ENCODE assay signal across 11 mouse cellular contexts in the genomic region with DNA sequence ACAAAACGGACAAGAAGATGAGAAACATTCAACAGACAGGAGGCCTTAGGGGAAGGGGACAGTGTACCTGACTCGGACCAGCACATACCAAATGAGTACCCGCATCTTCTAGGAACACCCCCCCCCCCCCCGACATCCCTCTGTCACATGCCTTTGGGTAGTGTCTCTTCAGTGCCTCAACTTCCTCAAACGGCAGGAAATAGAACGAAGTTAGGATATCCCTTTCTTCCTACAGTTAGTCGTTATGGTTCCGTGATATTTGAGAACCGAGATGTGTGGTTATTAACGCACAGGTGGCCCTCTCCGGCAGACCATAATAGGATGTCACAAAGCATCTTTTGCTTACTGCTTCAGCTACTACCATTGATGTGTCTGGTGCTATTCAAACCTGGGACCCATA. TPM values are rescaled to one million over a fixed set of nuclear protein-coding genes. Genes with fewer than 3 reads are reported as not detected.
DNase-seq lines count a peak whose midpoint lies in the region; ATAC-seq and TF ChIP-seq lines count a peak whose summit lies in the region.
"Had no signal": no experiment of that assay in that cellular context is flagged by ENCODE, and none has a peak within 500 bp of the region (broad histone marks: within the 10 kb centered on the region; RNA-seq: fewer than 3 reads in every experiment).

No protein-coding gene starts in this region.

- no peak for DNase-seq in hindbrain, embryonic 10.5 days (ENCODE audit: low spot score)
- no peak for DNase-seq in hindbrain, postnatal 0 days (ENCODE audit: low spot score)
- no peak for DNase-seq in liver, postnatal 0 days
- no peak for DNase-seq in adrenal gland, adult (ENCODE audit: inconsistent age in 2 of 2, low spot score in 1 of 2)
- no peak for DNase-seq in left cerebral cortex, postnatal 10 days (ENCODE audit: extremely low spot score in 1 of 2, low spot score in 2 of 2)
- no peak for DNase-seq in right cerebral cortex, postnatal 36 days (ENCODE audit: low spot score in 2 of 2)
- DNase-seq: adrenal gland, adult 8-10 months; cerebellum, adult 9-11 months had no signal

- no peak overlapping the region for H3K9ac ChIP-seq in hindbrain, postnatal 0 days (replicated peaks; ENCODE audit: low read length)
- H3K9ac ChIP-seq in forebrain, embryonic 15.5 days (replicated peaks) = no peak overlapping the region
- no peak overlapping the region for H3K9ac ChIP-seq in liver, postnatal 0 days (replicated peaks)

- peak overlapping the region; percentile 49 for H3K4me3 ChIP-seq in hindbrain, embryonic 10.5 days
- H3K4me3 ChIP-seq in hindbrain, postnatal 0 days (ENCODE audit: low read length) = no peak overlapping the region
- H3K4me3 ChIP-seq in forebrain, embryonic 15.5 days = no peak overlapping the region
- no peak overlapping the region for H3K4me3 ChIP-seq in liver, postnatal 0 days (ENCODE audit: low read depth, low read length)
- H3K4me3 ChIP-seq: limb, embryonic 13.5 days had no signal

- no peak overlapping the region for H3K4me2 ChIP-seq in hindbrain, postnatal 0 days (ENCODE audit: low read depth, low read length)
- H3K4me2 ChIP-seq in forebrain, embryonic 15.5 days (replicated peaks) = peak overlapping the region; percentile 48
- H3K4me2 ChIP-seq in liver, postnatal 0 days (ENCODE audit: low read depth, low read length) = peak overlapping the region; percentile 42

- H3K36me3 ChIP-seq in hindbrain, embryonic 10.5 days = no peaks in the 10 kb centered on the region
- no peaks in the 10 kb centered on the region for H3K36me3 ChIP-seq in hindbrain, postnatal 0 days (ENCODE audit: insufficient read depth, low read length)
- no peaks in the 10 kb centered on the region for H3K36me3 ChIP-seq in forebrain, embryonic 15.5 days
- H3K36me3 ChIP-seq in liver, postnatal 0 days (replicated peaks; ENCODE audit: insufficient read depth, low read length) = no peaks in the 10 kb centered on the region
- H3K36me3 ChIP-seq: limb, embryonic 13.5 days had no signal

- H3K27me3 ChIP-seq in hindbrain, embryonic 10.5 days (ENCODE audit: insufficient read depth, poor library complexity, severe bottlenecking) = no peaks in the 10 kb centered on the region
- no peaks in the 10 kb centered on the region for H3K27me3 ChIP-seq in hindbrain, postnatal 0 days (ENCODE audit: insufficient read depth, low read length)
- H3K27me3 ChIP-seq in forebrain, embryonic 15.5 days = no peaks in the 10 kb centered on the region
- H3K27me3 ChIP-seq in liver, postnatal 0 days (ENCODE audit: insufficient read depth, low read length) = no peaks in the 10 kb centered on the region
- H3K27me3 ChIP-seq: limb, embryonic 13.5 days had no signal

- H3K27ac ChIP-seq in hindbrain, embryonic 10.5 days = peak overlapping the region; percentile 97
- no peak overlapping the region for H3K27ac ChIP-seq in hindbrain, postnatal 0 days
- peak overlapping the region; percentile 97 for H3K27ac ChIP-seq in forebrain, embryonic 15.5 days (replicated peaks)
- no peak overlapping the region for H3K27ac ChIP-seq in liver, postnatal 0 days (ENCODE audit: low read depth)

- intact Hi-C loops in left cerebral cortex, postnatal 10 days (cut with DNase I) = loop anchor here (5.0 to 10.0 kb wide), 2 partner anchors 35 to 492 kb away; a partner anchor contains a TSS

- 85% methylated on average over 11 of the region's 11 CpGs for WGBS in hindbrain, embryonic 10.5 days
- WGBS in hindbrain, postnatal 0 days = 82% methylated on average over 11 of the region's 11 CpGs
- 78% methylated on average over 11 of the region's 11 CpGs for WGBS in forebrain, embryonic 15.5 days
- WGBS in liver, postnatal 0 days (ENCODE audit: insufficient replicate concordance) = 27% methylated on average over 11 of the region's 11 CpGs

- TF ChIP-seq CTCF in hindbrain, postnatal 0 days (IDR thresholded peaks at IDR 0.05; ENCODE audit: low read depth) = no peak
- TF ChIP-seq CTCF in liver, postnatal 0 days (IDR thresholded peaks at IDR 0.05; ENCODE audit: low read depth) = no peak

- no peak for TF ChIP-seq EP300 in liver, postnatal 0 days (IDR thresholded peaks at IDR 0.05; ENCODE audit: low read depth)

- peaks cover 82% of the 10 kb centered on the region for H3K4me1 ChIP-seq in hindbrain, embryonic 10.5 days (replicated peaks)
- H3K4me1 ChIP-seq in hindbrain, postnatal 0 days (ENCODE audit: insufficient read depth, low read length) = peaks cover 24% of the 10 kb centered on the region; the same call in 1 of the 2 replicates
- H3K4me1 ChIP-seq in forebrain, embryonic 15.5 days = peaks cover 61% of the 10 kb centered on the region
- peaks cover 28% of the 10 kb centered on the region for H3K4me1 ChIP-seq in liver, postnatal 0 days (ENCODE audit: insufficient read depth)

- H3K9me3 ChIP-seq in hindbrain, embryonic 10.5 days = no peaks in the 10 kb centered on the region
- no peaks in the 10 kb centered on the region for H3K9me3 ChIP-seq in hindbrain, postnatal 0 days (ENCODE audit: low read length)
- H3K9me3 ChIP-seq in forebrain, embryonic 15.5 days = no peaks in the 10 kb centered on the region
- no peaks in the 10 kb centered on the region for H3K9me3 ChIP-seq in liver, postnatal 0 days (ENCODE audit: low read length)
- H3K9me3 ChIP-seq: limb, embryonic 13.5 days had no signal

- no peak for ATAC-seq in hindbrain, postnatal 0 days
- ATAC-seq in CD4-positive, CD25-positive, alpha-beta regulatory T cell, adult 4 months = peak; percentile 17
- no peak for ATAC-seq in forebrain, embryonic 15.5 days (replicated peaks)
- no peak for ATAC-seq in liver, postnatal 0 days

RNA-seq across cellular contexts. Expression of a gene that starts 35.3 kb away (rescaled TPM):
- polyA plus RNA-seq in hindbrain, embryonic 10.5 days (2016; fragmentation: Nextera tagmentation; extraction: Ambion mirVana) = 114 and 120 TPM in 2 replicates
- total RNA-seq in hindbrain, postnatal 0 days (2014; rRNA removed) = 104 and 116 TPM in 2 replicates
- polyA plus RNA-seq in hindbrain, postnatal 0 days (2015; fragmentation: Nextera tagmentation; extraction: Ambion mirVana) = 55.7 and 56.4 TPM in 2 replicates
- polyA plus RNA-seq in CD4-positive, CD25-positive, alpha-beta regulatory T cell, adult 4 months (2017; shearing (Covaris generic)) = 1 to 10 TPM; 2.1 to 2.3 TPM
- 91.5 and 97.2 TPM in 2 replicates for polyA plus RNA-seq in forebrain, embryonic 15.5 days (2015; fragmentation: Nextera tagmentation; extraction: Ambion mirVana)
- 12.4 and 13.7 TPM in 2 replicates for polyA plus RNA-seq in liver, postnatal 0 days (2015; fragmentation: Nextera tagmentation; extraction: Ambion mirVana)
- 10 to 100 TPM; 28.1 to 33.8 TPM for total RNA-seq in left cerebral cortex, postnatal 10 days (2021)

Comparison
In these comparisons a context has a peak if more than half of its experiments do, and no peak if none do; other contexts are left out.
1. H3K27ac ChIP-seq: peak in hindbrain, embryonic 10.5 days (single experiment) and forebrain, embryonic 15.5 days (single experiment); none in hindbrain, postnatal 0 days (single experiment) and liver, postnatal 0 days (single experiment).